Mouse (Mus musculus): Measurements from ENCODE around the gene Tbc1d10a.

DNA sequence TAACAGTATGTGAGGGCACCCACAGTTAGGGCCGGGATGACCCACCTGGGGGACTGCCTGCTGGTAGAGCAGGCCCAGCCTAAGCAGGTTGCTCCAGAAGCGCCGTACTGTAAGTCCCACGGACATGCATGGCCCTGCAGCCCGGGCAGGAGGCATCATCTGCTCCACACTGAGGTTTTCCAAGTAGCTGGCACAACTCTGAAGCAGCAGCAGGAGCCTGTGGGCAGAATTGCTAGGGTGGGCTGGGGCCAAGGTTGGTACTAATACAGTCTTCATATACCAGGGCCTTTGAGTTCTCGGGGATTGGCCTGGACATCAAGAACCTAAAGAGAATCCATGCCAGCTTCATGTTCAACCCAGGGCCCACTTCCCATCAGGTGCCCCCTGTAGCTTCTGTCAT is 36.7 kb upstream of the Tbc1d10a start:
- TF ChIP-seq CTCF (IDR thresholded peaks at IDR 0.05; ENCODE audit: low read depth, low read length): no peak
- no peak for TF ChIP-seq POLR2A (IDR thresholded peaks at IDR 0.05; ENCODE audit: extremely low read depth, insufficient read depth, low read length)

Data from liver, adult 2 months (tissue).